Mouse (Mus musculus): ENCODE measurements around the gene Rusc2. TPM values are rescaled to one million over a fixed set of nuclear protein-coding genes. Genes with fewer than 3 reads are reported as not detected.

Rusc2 gene
- polyA plus RNA-seq, 1 experiment from 2014 or later = 12.4 TPM

Other genes with a start within 250 kb of the Rusc2 start
- gene Atp8b5, start 114.8 kb upstream of the Rusc2 start, polyA plus RNA-seq (2015; fragmentation: Nextera tagmentation; extraction: Ambion mirVana) = 0.05 and 0.10 TPM in 2 replicates
- 0.21 and 0.31 TPM in 2 replicates for gene Fam166b, start 47.2 kb downstream of the Rusc2 start, polyA plus RNA-seq (2015; fragmentation: Nextera tagmentation; extraction: Ambion mirVana)
- 1.6 and 4.9 TPM in 2 replicates for gene Tesk1, start 60.0 kb downstream of the Rusc2 start, polyA plus RNA-seq (2015; fragmentation: Nextera tagmentation; extraction: Ambion mirVana)
- 3.2 and 4.3 TPM in 2 replicates for gene Cd72, start 72.6 kb downstream of the Rusc2 start, polyA plus RNA-seq (2015; fragmentation: Nextera tagmentation; extraction: Ambion mirVana)
- 2.0 and 3.9 TPM in 2 replicates for gene Sit1, start 101.8 kb downstream of the Rusc2 start, polyA plus RNA-seq (2015; fragmentation: Nextera tagmentation; extraction: Ambion mirVana)
- gene Ccdc107, start 110.9 kb downstream of the Rusc2 start, polyA plus RNA-seq (2015; fragmentation: Nextera tagmentation; extraction: Ambion mirVana) = 76.9 and 81.5 TPM in 2 replicates
- 38.9 and 43.4 TPM in 2 replicates for gene Arhgef39, start 117.7 kb downstream of the Rusc2 start, polyA plus RNA-seq (2015; fragmentation: Nextera tagmentation; extraction: Ambion mirVana)
- 3.5 and 3.8 TPM in 2 replicates for gene Car9, start 125.0 kb downstream of the Rusc2 start, polyA plus RNA-seq (2015; fragmentation: Nextera tagmentation; extraction: Ambion mirVana)
- 162 and 177 TPM in 2 replicates for gene Tpm2, start 141.8 kb downstream of the Rusc2 start, polyA plus RNA-seq (2015; fragmentation: Nextera tagmentation; extraction: Ambion mirVana)
- 60.3 and 61.8 TPM in 2 replicates for gene Creb3, start 180.4 kb downstream of the Rusc2 start, polyA plus RNA-seq (2015; fragmentation: Nextera tagmentation; extraction: Ambion mirVana)
- 68.7 and 80.0 TPM in 2 replicates for gene Tln1, start 180.7 kb downstream of the Rusc2 start, polyA plus RNA-seq (2015; fragmentation: Nextera tagmentation; extraction: Ambion mirVana)
- 20.9 and 21.7 TPM in 2 replicates for gene Rgp1, start 196.7 kb downstream of the Rusc2 start, polyA plus RNA-seq (2015; fragmentation: Nextera tagmentation; extraction: Ambion mirVana)
- 22.7 TPM in 2 replicates for gene Gba2, start 196.9 kb downstream of the Rusc2 start, polyA plus RNA-seq (2015; fragmentation: Nextera tagmentation; extraction: Ambion mirVana)
- gene Msmp, start 202.5 kb downstream of the Rusc2 start, polyA plus RNA-seq (2015; fragmentation: Nextera tagmentation; extraction: Ambion mirVana) = 0.89 and 1.1 TPM in 2 replicates
- gene Npr2, start 250.0 kb downstream of the Rusc2 start, polyA plus RNA-seq (2015; fragmentation: Nextera tagmentation; extraction: Ambion mirVana) = 9.1 and 9.7 TPM in 2 replicates